Mouse (Mus musculus): ENCODE measurements at regions not wholly inside any gene's neighbourhood (a gene's known extent, or its start where the extent isn't known, plus 50 kb on each side); places are given as distances from the start of the nearest gene placed in this dataset.

GRCm38 (mm10) chr14:68973636-68974101 is 320.4 kb downstream of the Synb start:
- DNase-seq = peak; percentile 49

DNA sequence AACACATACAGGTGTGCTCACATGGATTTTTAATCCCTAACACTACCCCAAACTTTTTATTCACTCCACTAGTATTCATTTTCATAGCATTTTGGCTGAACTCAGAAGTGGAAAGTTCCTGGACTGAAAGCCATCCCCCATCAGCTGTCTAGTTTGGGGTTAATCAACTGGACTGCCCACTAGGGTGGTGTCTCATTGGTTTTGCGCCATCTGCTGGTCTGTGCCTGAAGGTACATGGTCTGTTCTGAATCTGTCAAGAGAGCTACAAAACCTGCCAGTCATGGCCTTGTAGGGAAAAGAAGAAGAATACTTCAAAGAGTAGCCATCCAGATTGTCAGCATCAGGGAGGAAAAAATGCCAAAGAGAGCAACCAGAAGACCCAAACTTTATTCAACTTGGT is 327.3 kb downstream of the Synb start:
- DNase-seq = no peak

DNA sequence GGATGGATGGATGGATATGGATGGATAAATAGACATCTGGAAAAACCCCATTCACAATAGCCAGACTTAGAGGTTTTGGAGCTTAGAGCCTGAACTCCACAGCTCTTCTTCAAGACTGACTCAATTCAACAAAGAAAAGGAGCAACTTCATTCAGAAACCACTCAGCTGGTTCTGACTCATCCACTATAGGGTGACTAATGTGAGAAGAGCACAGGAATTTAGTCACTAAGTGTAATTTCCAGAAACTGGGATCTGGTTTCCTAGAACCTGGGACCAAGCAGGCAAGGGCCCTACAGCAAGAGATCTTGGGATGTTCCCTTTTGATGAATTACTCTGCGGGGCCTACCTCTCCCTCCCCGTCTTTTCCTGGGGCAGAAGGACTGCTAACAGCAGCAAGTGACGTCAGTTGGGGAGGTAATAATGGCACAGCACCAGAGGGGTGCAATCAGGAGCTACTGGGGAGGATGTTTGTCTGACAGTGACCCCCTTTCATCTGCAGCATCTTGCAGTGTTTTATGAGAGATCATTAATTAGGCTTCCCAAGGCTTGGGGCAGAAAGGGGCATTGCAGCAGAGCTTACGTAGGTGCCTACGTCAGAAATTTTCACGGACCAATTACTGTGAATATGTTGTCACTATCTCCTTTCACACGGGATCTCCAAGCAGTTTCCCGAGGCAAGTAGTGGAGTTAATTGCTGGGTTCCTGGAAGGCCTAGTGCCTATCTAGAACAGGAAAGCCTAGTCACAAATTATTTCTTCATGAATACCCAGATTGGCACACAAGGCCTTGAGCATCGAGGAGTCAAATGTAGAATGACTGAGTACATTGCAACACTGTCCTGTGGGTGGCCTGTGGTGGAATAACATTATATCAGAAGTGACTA is 339.3 kb downstream of the Synb start:
- DNase-seq = no peak

GRCm38 (mm10) chr14:68945906-68946305 is 348.2 kb downstream of the Synb start:
- no peak for DNase-seq

DNA sequence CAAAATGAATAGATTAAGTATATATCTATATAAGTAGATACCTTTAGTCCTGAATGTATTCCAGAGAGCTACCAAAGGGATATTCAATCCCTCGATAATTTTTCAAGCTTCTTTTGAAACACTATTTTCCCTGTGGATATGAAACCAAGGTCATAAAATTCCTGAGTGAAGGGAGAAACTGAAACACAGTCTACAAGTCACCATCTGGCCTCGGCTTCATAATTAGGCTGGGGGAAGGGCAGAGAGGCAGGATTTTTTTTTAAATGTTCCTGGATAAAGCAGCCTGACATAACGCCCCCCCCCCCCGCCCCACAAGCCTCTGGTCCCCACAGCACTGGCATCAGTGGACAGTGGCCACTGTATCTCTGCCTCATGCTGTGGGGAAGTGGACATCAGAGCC is 348.7 kb downstream of the Synb start:
- DNase-seq = no peak

GRCm38 (mm10) chr14:68941759-68942158 is 352.3 kb downstream of the Synb start:
- DNase-seq = no peak

DNA sequence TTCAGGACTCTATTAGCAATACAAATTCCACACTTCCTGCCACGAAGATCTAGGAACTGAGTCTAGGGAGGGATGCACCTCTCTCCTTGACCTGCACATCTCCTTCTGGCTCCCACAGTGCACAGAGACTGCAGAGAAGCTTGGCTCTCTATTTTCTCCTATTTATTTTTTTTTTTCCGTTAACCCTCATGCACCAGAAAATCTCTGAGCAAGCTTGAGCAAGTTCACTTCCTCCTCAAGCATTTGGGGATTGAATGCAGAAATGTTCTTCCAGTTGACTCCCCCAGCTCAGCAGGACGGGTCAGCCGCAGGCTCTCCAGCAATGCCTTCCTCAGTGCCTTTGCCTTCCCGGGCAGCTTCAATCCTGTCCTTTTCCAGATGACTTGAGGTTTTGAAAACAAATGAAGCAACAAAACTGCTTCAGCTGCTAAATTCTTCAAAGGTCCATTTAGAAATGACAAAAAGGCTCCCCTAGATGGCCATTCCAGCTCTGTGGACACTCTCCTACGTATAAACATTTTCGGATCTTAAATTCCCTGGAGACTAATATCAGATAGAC is 352.9 kb downstream of the Synb start:
- DNase-seq = no peak

DNA sequence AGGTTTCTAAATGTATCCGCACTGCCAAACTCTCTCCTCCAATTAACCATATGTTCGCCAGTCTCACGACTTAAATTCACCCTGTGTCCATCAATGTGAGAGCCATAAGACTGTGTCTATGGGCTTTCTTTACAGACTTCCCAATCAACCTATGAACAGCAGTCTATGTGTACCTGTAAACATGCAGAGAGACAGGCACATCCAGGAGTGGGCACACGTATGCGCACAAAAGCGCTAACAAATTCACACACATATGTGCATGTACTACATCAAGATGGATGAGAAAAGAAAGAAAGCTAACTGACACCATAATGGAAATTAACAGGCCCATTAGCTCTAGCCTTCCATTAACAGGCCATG is 358.8 kb downstream of the Synb start:
- DNase-seq = no peak

- DNase-seq = peak; percentile 57
Measured at GRCm38 (mm10) chr14:68934611-68935302, 359.3 kb downstream of the Synb start.

- no peak for DNase-seq
Measured at GRCm38 (mm10) chr14:68927814-68928213, 366.3 kb downstream of the Synb start.

DNA sequence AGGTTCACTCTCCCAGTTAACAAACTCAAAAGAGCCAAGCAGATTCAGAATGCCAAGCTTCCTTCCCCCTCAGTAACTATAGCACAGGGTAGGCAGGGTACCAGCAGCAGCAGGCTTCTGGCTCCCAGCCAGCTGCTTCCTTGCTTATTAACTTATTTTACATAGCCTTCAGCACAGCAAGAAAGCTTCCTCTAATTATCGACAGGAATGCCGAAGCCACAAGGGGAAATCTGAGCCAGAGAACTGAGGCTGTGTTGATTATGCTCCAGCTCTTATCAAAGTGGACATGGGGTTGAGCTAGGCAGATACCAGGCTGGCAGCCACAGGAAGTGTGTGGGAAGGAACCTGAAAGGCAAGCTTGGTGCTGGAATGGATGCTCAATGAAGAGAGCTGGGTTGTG is 371.0 kb downstream of the Synb start:
- no peak for DNase-seq

DNA sequence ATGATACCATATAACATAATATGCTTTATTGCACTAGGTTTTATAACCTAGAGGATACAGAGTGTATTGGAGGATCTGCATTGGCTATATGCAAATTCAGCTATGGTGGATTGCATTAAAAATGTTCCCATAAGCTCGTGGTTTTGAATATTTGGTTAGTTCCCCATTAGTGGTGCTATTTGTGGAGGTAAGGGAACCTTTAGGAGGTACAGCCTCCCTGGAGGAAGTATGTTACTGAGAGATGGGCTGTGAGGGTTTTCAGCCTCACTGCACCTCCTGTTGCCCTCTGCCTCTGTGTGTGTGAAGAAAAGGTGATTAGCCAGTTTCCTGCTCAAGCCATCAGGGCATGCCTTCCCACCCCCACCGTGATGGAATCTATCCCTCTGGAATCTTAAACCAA is 372.1 kb downstream of the Synb start:
- DNase-seq = no peak

DNA sequence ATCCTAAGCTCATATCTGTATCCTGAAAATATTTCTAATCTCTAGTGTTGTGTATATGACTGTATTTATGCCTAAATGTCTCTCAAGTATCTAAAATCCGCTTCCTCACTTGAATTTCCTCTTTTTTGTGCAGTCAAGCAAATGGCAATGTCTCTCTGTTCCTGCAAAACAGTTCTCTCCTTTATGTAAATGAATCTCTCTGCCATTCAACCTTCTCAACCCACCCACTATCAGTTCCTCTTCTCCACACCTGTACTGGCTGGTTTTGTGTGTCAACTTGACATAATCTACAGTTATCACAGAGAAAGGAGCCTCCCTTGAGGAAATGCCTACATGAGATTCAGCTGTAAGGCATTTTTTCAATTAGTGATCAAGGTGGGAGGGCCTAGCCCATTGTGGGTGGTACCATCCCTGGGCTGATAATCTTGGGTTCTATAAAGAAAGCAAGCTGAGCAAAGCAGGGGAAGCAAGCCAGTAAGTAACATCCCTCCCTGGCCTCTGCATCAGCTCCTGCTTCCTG is 375.5 kb downstream of the Synb start:
- no peak for DNase-seq

DNA sequence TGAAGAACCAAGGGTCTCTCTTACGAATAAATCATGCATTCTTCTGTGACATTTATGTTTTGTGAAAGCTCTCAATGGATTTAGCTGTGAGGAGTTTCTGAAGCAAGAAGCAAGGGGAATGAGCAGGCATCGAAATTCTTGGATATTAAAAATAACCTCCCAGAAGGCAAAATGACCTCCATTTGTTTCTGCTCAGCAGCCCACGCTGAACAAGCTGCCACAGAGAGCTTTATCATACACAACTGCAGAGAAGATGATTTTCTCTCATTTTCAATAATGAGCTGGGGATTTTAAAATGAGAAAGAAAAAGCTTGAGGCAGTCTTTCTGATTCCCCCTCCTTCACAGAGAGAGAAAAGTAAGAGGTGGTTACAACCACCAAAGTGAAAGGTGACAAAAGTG is 394.2 kb downstream of the Synb start:
- DNase-seq = no peak

DNA sequence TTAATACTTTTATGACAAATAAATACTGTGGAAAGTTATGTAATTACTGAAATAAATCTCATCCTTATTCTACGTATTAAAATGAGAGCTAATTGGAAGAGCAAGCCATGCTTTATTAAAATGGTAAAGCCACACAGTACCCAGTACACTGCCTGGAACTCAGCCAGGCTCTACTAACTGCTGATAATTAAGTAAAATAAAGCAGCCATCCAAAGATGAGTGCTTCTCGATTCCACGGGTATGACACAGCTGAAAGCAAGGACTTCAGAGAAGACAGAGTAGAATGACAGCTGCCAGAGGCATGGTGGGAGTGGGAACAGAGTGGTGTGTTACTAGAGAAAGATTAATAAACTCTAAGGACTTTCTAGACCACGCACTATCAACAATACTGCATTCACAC is 416.9 kb downstream of the Synb start:
- DNase-seq = no peak

GRCm38 (mm10) chr14:68861071-68861470 is 433.0 kb downstream of the Synb start:
- DNase-seq = no peak

DNA sequence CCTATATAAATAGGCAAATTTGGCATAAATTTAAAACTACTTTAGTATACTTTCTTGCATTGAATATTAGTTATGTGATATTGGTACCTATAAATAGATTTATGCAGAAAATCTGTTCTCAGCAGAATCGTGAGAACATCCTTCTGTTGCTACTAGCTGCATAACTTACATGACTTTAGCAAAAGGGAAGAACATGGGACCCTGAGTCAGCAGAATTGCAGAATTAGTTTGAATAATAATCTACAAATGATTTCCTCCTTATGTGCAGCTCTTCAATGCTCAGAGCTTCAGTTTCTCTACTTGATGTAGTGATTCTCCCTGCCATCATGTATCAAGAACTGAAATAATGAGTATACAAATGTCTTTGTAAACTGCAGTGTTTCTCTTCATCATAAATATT is 436.2 kb downstream of the Synb start:
- no peak for DNase-seq

GRCm38 (mm10) chr14:68848506-68848905 is 445.6 kb downstream of the Synb start:
- no peak for DNase-seq

- DNase-seq = peak; percentile 5
Measured at GRCm38 (mm10) chr14:68847609-68848008, 446.5 kb downstream of the Synb start.

- DNase-seq = no peak
Measured at GRCm38 (mm10) chr14:68820241-68820640, 473.9 kb downstream of the Synb start.

DNA sequence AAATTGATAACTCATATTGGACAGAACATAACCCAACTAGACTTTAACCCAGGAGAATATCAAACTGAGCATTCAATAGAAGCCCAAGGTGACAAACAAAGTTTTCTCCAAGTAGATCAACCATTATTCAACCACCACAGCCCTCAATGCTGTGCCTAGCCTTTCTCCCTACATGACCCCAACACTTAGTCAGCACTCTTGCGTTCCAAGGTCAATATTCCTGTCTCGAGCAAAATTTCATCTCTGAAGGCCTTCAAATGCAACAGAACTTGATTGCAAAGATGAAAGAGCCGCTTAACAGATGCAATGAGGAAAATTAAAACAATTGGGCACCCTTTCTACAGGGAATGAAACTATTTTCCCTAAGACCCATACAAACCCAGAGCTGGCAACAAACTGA is 485.1 kb downstream of the Synb start:
- DNase-seq = no peak

- DNase-seq = no peak
Measured at GRCm38 (mm10) chr14:68807918-68808317, 486.2 kb downstream of the Synb start.

- no peak for DNase-seq
Measured at GRCm38 (mm10) chr14:68806646-68807045, 487.5 kb downstream of the Synb start.

DNA sequence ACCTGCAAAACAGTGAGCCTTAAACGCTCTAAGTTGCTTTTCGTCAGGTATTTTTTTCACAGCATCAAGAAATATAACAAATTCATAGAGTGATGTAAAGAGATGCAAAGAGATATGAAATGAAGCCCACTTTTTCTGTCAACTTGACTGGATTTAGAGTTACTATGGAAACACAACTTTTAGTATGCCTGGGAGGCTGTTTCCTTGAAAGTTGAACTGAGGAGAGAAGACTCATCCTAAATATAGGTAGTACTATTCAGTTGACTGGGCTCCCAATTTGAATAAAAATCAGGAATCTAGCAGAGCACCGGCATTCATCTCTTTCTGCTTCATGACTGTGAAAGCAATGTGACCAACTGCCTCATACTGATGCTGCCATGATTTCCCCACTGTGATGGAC is 509.7 kb downstream of the Synb start:
- no peak for DNase-seq

Measured in right cerebral cortex, postnatal 25 days (tissue).